Mouse (Mus musculus) CH12.LX (cell line): ENCODE measurements around the gene Lgr6. TPM values are rescaled to one million over a fixed set of nuclear protein-coding genes. Genes with fewer than 3 reads are reported as not detected.
A peak's percentile ranks its signal among the peaks of the same experiment; 100 is the strongest.

ENCODE experiments used
- DNase-seq: peaks from one replicate; pipeline ENCODE4 v3.0.0-alpha.2; 2013; ENCODE audit errors: extremely low read depth
- H3K27ac ChIP-seq: 2 replicates; pipeline ENCODE4 v1.5.1; 2012; ENCODE audit warnings: low read depth, mild to moderate bottlenecking, control low read depth, moderate library complexity; ENCODE audit not compliant: insufficient read depth
- H3K27me3 ChIP-seq: replicated peaks from 2 replicates; pipeline ENCODE3; 2012; ENCODE audit warnings: inconsistent platforms
- H3K36me3 ChIP-seq, 2 experiments: replicated peaks in 1 of 2; 2 replicates each; pipeline versions ENCODE3 to v1.6.1; 2012; ENCODE audit warnings: inconsistent platforms in 1 of 2, low read length in 1 of 2, mild to moderate bottlenecking in 1 of 2, mixed read lengths in 1 of 2, moderate library complexity in 1 of 2; ENCODE audit not compliant: control insufficient read depth in 1 of 2, insufficient read depth in 1 of 2
- H3K4me1 ChIP-seq, 2 experiments: 2 replicates each; pipeline ENCODE4 v1.6.1; 2012; ENCODE audit warnings: inconsistent platforms in 1 of 2, moderate library complexity in 1 of 2; ENCODE audit not compliant: insufficient read depth in 2 of 2, control insufficient read depth in 1 of 2
- H3K4me2 ChIP-seq: 2 replicates; pipeline ENCODE4 v1.6.1; 2012; ENCODE audit warnings: low read depth, mild to moderate bottlenecking, control low read depth; ENCODE audit not compliant: poor library complexity, insufficient read depth, severe bottlenecking
- H3K4me3 ChIP-seq, 3 experiments: fragments of 150-350 bp in 1 of 3; sonication (generic) in 1 of 3; replicated peaks in 1 of 3; 2 replicates each; pipeline versions ENCODE3 to v1.5.1; 2011 to 2012; ENCODE audit warnings: low read depth in 2 of 3, low read length in 2 of 3, mild to moderate bottlenecking in 2 of 3, moderate library complexity in 2 of 3, control low read depth in 1 of 3, improper control_type of control experiment in 1 of 3, inconsistent platforms in 1 of 3, mixed read lengths in 1 of 3; ENCODE audit not compliant: poor library complexity in 1 of 3
- H3K79me2 ChIP-seq: replicated peaks from 2 replicates; pipeline ENCODE4 v1.6.1; 2012; ENCODE audit warnings: mild to moderate bottlenecking, moderate library complexity; ENCODE audit not compliant: control insufficient read depth, poor library complexity, insufficient read depth, severe bottlenecking; ENCODE audit errors: extremely low read depth
- H3K9ac ChIP-seq: 2 replicates; pipeline ENCODE4 v1.6.1; 2012; ENCODE audit warnings: low read depth, mild to moderate bottlenecking, control low read depth, moderate library complexity; ENCODE audit not compliant: insufficient read depth
- H3K9me3 ChIP-seq: replicated peaks from 2 replicates; pipeline ENCODE3; 2012; ENCODE audit warnings: low read length, inconsistent platforms, mixed read lengths
- BHLHE40 ChIP-seq: IDR thresholded peaks from 2 replicates; pipeline ENCODE4 v1.6.1; 2011; ENCODE audit warnings: mild to moderate bottlenecking, low read depth, low read length, improper control_type of control experiment
- CHD1 ChIP-seq: IDR thresholded peaks from 2 replicates; pipeline ENCODE4 v1.6.1; 2012; ENCODE audit warnings: low read depth, low read length, improper control_type of control experiment, inconsistent platforms
- CHD2 ChIP-seq: IDR thresholded peaks from 2 replicates; pipeline ENCODE4 v1.6.1; 2011; ENCODE audit warnings: low read length, improper control_type of control experiment
- CTCF ChIP-seq, 2 experiments: IDR thresholded peaks in 1 of 2; conservative IDR thresholded peaks in 1 of 2; 2 replicates each; pipeline ENCODE4 v1.5.1; 2011 to 2012; ENCODE audit warnings: low read depth in 2 of 2, low read length in 2 of 2, improper control_type of control experiment in 1 of 2, inconsistent platforms in 1 of 2, mild to moderate bottlenecking in 1 of 2, moderate library complexity in 1 of 2
- GABPA ChIP-seq: IDR thresholded peaks from 2 replicates; pipeline ENCODE4 v1.6.1; 2012; ENCODE audit warnings: low read depth, low read length, improper control_type of control experiment, inconsistent platforms; ENCODE audit not compliant: insufficient replicate concordance
- IRF4 ChIP-seq: IDR thresholded peaks from 2 replicates; pipeline ENCODE4 v1.6.1; 2014; ENCODE audit warnings: low read depth, mild to moderate bottlenecking, inconsistent platforms, low read length, improper control_type of control experiment
- JUN ChIP-seq: IDR thresholded peaks from 2 replicates; pipeline ENCODE4 v1.6.1; 2011; ENCODE audit warnings: low read depth, mild to moderate bottlenecking, low read length, improper control_type of control experiment, moderate library complexity; ENCODE audit not compliant: insufficient read depth
- JUND ChIP-seq: conservative IDR thresholded peaks from 2 replicates; pipeline ENCODE4 v1.6.1; 2011; ENCODE audit warnings: low read depth, low read length, improper control_type of control experiment
- MAFK ChIP-seq: IDR thresholded peaks from 2 replicates; pipeline ENCODE4 v1.6.1; 2011; ENCODE audit warnings: low read length, improper control_type of control experiment; ENCODE audit not compliant: insufficient replicate concordance
- MAX ChIP-seq: IDR thresholded peaks from 2 replicates; pipeline ENCODE4 v1.6.1; 2011; ENCODE audit warnings: low read length, improper control_type of control experiment
- MAZ ChIP-seq: IDR thresholded peaks from 2 replicates; pipeline ENCODE4 v1.6.1; 2012; ENCODE audit warnings: low read depth, mild to moderate bottlenecking, inconsistent platforms, low read length, improper control_type of control experiment, moderate library complexity
- MXI1 ChIP-seq: IDR thresholded peaks from 2 replicates; pipeline ENCODE4 v1.6.1; 2011; ENCODE audit warnings: mild to moderate bottlenecking, low read depth, low read length, improper control_type of control experiment
- MYC ChIP-seq: IDR thresholded peaks from 2 replicates; pipeline ENCODE4 v1.6.1; 2011; ENCODE audit warnings: low read depth, mild to moderate bottlenecking, improper control_type of control experiment, low read length
- NELFE ChIP-seq: IDR thresholded peaks from 2 replicates; pipeline ENCODE4 v1.6.1; 2011; ENCODE audit warnings: low read depth, low read length, improper control_type of control experiment
- NRF1 ChIP-seq: IDR thresholded peaks from 2 replicates; pipeline ENCODE4 v1.6.1; 2014; ENCODE audit warnings: low read depth, mild to moderate bottlenecking, inconsistent platforms, low read length, improper control_type of control experiment, moderate library complexity
- RAD21 ChIP-seq: IDR thresholded peaks from 2 replicates; pipeline ENCODE4 v1.6.1; 2011; ENCODE audit warnings: low read depth, mild to moderate bottlenecking, low read length, improper control_type of control experiment, moderate library complexity
- SIN3A ChIP-seq: IDR thresholded peaks from 2 replicates; pipeline ENCODE4 v1.6.1; 2012; ENCODE audit warnings: low read length, improper control_type of control experiment, inconsistent platforms
- SMC3 ChIP-seq: IDR thresholded peaks from 2 replicates; pipeline ENCODE4 v1.6.1; 2011; ENCODE audit warnings: low read depth, low read length, improper control_type of control experiment
- TBP ChIP-seq: conservative IDR thresholded peaks from 2 replicates; pipeline ENCODE4 v1.6.1; 2011; ENCODE audit warnings: low read depth, low read length, improper control_type of control experiment
- TCF12 ChIP-seq: IDR thresholded peaks from 2 replicates; pipeline ENCODE4 v1.6.1; 2014; ENCODE audit warnings: low read depth, mild to moderate bottlenecking, inconsistent platforms, low read length, improper control_type of control experiment
- UBTF ChIP-seq: IDR thresholded peaks from 2 replicates; pipeline ENCODE4 v1.6.1; 2012; ENCODE audit warnings: low read depth, mild to moderate bottlenecking, inconsistent platforms, low read length, improper control_type of control experiment, moderate library complexity
- ZC3H11A ChIP-seq: IDR thresholded peaks from 2 replicates; pipeline ENCODE4 v1.6.1; 2012; ENCODE audit warnings: low read depth, mild to moderate bottlenecking, inconsistent platforms, low read length, improper control_type of control experiment
- ZKSCAN1 ChIP-seq: IDR thresholded peaks from 2 replicates; pipeline ENCODE4 v1.6.1; 2012; ENCODE audit warnings: low read depth, inconsistent platforms, low read length, improper control_type of control experiment, borderline replicate concordance
- ZMIZ1 ChIP-seq: IDR thresholded peaks from 2 replicates; pipeline ENCODE4 v1.6.1; 2012; ENCODE audit warnings: low read depth, mild to moderate bottlenecking, inconsistent platforms, low read length, improper control_type of control experiment
- ZNF384 ChIP-seq: IDR thresholded peaks from 2 replicates; pipeline ENCODE4 v1.6.1; 2012; ENCODE audit warnings: low read depth, low read length, improper control_type of control experiment, inconsistent platforms
- dilution Hi-C: fragments of 300-500 bp; cut with MboI; formaldehyde crosslinking; loops from 2 replicates; pipeline ENCODE4 v1.14.3; 2020; ENCODE audit warnings: low sequenced_read_pairs; ENCODE audit not compliant: extremely low pct_unique_long_range_greater_than_20kb, extremely low pct_ligation_motif_present
- in situ Hi-C: fragments of 300-500 bp; cut with MboI; formaldehyde crosslinking; loops from 3 replicates; pipeline ENCODE4 v1.14.3; 2019; ENCODE audit warnings: low sequenced_read_pairs, low pct_ligation_motif_present, low pct_unique_long_range_greater_than_20kb, mixed read lengths
- polyA plus RNA-seq: library from polyadenylated mRNA; unstranded; fragments of >175 nt; gene quantifications from 2 replicates; pipeline ENCODE4 v1.2.1, GENCODE M21; 2012; ENCODE audit warnings: low read depth; ENCODE audit not compliant: insufficient read length
- total RNA-seq, 2 experiments: library from RNA; depleted of rRNA; stranded (reverse); fragments of 300-350 nt in 1 of 2; fragments of >200 nt in 1 of 2; gene quantifications; 2 replicates each; pipeline ENCODE4 v1.2.3; 2012 to 2014

The Lgr6 gene
- total and polyA plus RNA-seq, 3 experiments, result 0.07 to 0.17 (median 0.16) TPM

DNA sequence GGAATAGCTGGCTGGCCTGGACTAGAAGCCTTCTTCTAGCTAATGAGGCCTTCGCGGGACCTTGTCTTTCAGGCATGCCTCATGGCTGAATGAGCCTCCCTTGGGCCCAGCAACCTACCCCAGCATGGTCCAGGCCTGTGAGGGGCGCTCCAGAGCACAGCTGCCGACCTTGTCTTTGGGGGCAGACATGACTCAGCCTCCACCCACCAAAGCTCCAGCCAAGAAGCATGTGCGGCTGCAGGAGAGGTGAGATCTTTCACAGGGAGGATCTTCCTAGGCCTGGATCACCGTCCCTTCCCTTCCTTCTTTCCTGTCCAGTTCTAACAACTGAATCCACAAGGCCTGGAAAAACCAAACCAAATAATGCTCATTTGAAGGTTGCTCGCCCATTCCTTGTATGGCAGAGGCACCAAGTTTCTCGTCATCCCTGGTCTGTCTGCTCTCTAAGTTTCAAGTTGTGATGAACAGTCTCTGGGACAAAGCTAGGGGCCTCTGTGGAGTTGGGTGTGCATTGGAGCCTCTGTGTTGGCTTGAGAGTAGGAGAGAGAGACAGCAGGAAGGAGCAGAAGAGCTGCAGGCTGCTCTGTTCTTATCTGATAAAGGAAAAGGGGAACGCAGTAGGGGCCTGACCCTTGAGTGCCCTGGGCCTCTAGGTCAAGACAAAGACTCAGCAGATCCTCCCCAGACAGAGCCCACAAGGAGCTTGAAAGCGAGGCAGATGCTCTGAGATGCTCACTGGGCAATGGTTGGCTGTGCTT lies 28.8 kb upstream of the Lgr6 start:
- Histone ChIP-seq H3K79me2 (peaks cover 15% of the 10 kb centered on the region), H3K4me3 (peak overlapping the region; percentile 65 to 75 (median 69)), H3K36me3 (peaks cover 31 to 46% of the 10 kb centered on the region in 2 experiments), H3K9me3 (no peaks in the 10 kb centered on the region), H3K27ac (peak overlapping the region; percentile 96), H3K4me1 (peaks cover 19 to 72% of the 10 kb centered on the region in 2 experiments), H3K4me2 (peak overlapping the region; percentile 88), H3K27me3 (no peaks in the 10 kb centered on the region), H3K9ac (peak overlapping the region; percentile 94)
- dilution Hi-C loops, result no loop called here
- in situ Hi-C loops, result no loop called here
- TF ChIP-seq MAZ, result 0 out of 2 replicates have a peak, but pooled peaks have one; percentile 45
- TF ChIP-seq CHD2, result no peak
- TF ChIP-seq RAD21, result no peak
- TF ChIP-seq SMC3, result no peak
- TF ChIP-seq ZC3H11A, result no peak
- peak; percentile 10 to 65; a peak in 2 of 4 replicates for TF ChIP-seq CTCF (conservative IDR thresholded peaks at IDR 0.05 in 1 of 2, IDR thresholded peaks at IDR 0.05 in 1 of 2; ENCODE audit: low read depth in 2 of 2, low read length in 2 of 2)
- peak; percentile 51; the same call in 1 of the 2 replicates for TF ChIP-seq TCF12
- TF ChIP-seq MAX, result peak; percentile 76
- no peak for TF ChIP-seq IRF4
- 0 out of 2 replicates have a peak, but pooled peaks have one; percentile 12 for TF ChIP-seq NRF1
- TF ChIP-seq SIN3A, result no peak; the same call in 1 of the 2 replicates
- no peak for TF ChIP-seq ZMIZ1
- no peak for TF ChIP-seq MAFK
- TF ChIP-seq BHLHE40, result 0 out of 2 replicates have a peak, but pooled peaks have one; percentile 8
- TF ChIP-seq MYC, result 0 out of 2 replicates have a peak, but pooled peaks have one; percentile 46
- TF ChIP-seq ZNF384, result no peak
- peak; percentile 62; the same call in 1 of the 2 replicates for TF ChIP-seq UBTF
- no peak for TF ChIP-seq JUND
- TF ChIP-seq ZKSCAN1, result no peak
- TF ChIP-seq GABPA, result no peak
- no peak for TF ChIP-seq NELFE
- no peak; the same call in 1 of the 2 replicates for TF ChIP-seq CHD1
- 0 out of 2 replicates have a peak, but pooled peaks have one; percentile 28 for TF ChIP-seq TBP
- no peak for TF ChIP-seq JUN
- peak; percentile 77 for TF ChIP-seq MXI1
- peak; percentile 75 for DNase-seq
